Mouse (Mus musculus) intestine, embryonic 14.5 days (tissue): ENCODE results near the gene Zfp296. TPM values are rescaled to one million over a fixed set of nuclear protein-coding genes. Genes with fewer than 3 reads are reported as not detected.

Experiments used
- ATAC-seq: fragments of 200-750 bp; cut with Nextera tagmentation; replicated peaks from 2 replicates; pipeline ENCODE4 v1.8.0; 2017; ENCODE audit warnings: low read depth, moderate number of reproducible peaks, moderate TSS enrichment, moderate library complexity; ENCODE audit not compliant: low FRiP score, low TSS enrichment
- DNase-seq: peaks from one replicate; pipeline ENCODE4 v3.0.0-alpha.2; 2018; ENCODE audit warnings: low spot score
- H3K27ac ChIP-seq: fragments of 300-500 bp; sonication (generic); 2 replicates; pipeline ENCODE4 v1.5.1; 2014; ENCODE audit warnings: low read depth, mild to moderate bottlenecking, control low read depth
- H3K27me3 ChIP-seq: fragments of 300-500 bp; sonication (generic); replicated peaks from 2 replicates; pipeline ENCODE4 v1.6.1; 2014; ENCODE audit warnings: low read length, control low read depth; ENCODE audit not compliant: control insufficient read depth, insufficient read depth
- H3K36me3 ChIP-seq: fragments of 300-500 bp; sonication (generic); 2 replicates; pipeline ENCODE4 v1.6.1; 2014; ENCODE audit warnings: low read length, control low read depth; ENCODE audit not compliant: control insufficient read depth, insufficient read depth
- H3K4me1 ChIP-seq: fragments of 300-500 bp; sonication (generic); replicated peaks from 2 replicates; pipeline ENCODE4 v1.6.1; 2014; ENCODE audit warnings: low read length, control low read depth, mixed read lengths; ENCODE audit not compliant: control insufficient read depth, insufficient read depth
- H3K4me2 ChIP-seq: fragments of 300-500 bp; sonication (generic); 2 replicates; pipeline ENCODE4 v1.6.1; 2014; ENCODE audit warnings: low read length
- H3K4me3 ChIP-seq: fragments of 300-500 bp; sonication (generic); 2 replicates; pipeline ENCODE4 v1.5.1; 2014; ENCODE audit warnings: low read depth, low read length, control low read depth, mixed read lengths
- H3K9ac ChIP-seq: fragments of 300-500 bp; sonication (generic); 2 replicates; pipeline ENCODE4 v1.6.1; 2014; ENCODE audit warnings: mild to moderate bottlenecking, low read length
- H3K9me3 ChIP-seq: fragments of 300-500 bp; sonication (generic); 2 replicates; pipeline ENCODE4 v1.6.1; 2016; ENCODE audit warnings: low read length, control low read depth; ENCODE audit not compliant: control insufficient read depth
- WGBS: fragments of 180-500 bp; shearing (Covaris S2); extraction: QIAGEN DNeasy Blood & Tissue Kit; methylation state at CpG from one replicate; pipeline ENCODE4 v1.1.7; 2014; 5-methylcytosine and 5-hydroxymethylcytosine counted together
- polyA plus RNA-seq: library from polyadenylated mRNA; unstranded; fragments of >200 nt; fragmentation: Nextera tagmentation; extraction: Ambion mirVana; gene quantifications from 2 replicates; pipeline ENCODE4 v1.2.1, GENCODE M21; 2014

The Zfp296 gene
- polyA plus RNA-seq, 1 experiment from 2014 or later, result 1.4 TPM

DNA sequence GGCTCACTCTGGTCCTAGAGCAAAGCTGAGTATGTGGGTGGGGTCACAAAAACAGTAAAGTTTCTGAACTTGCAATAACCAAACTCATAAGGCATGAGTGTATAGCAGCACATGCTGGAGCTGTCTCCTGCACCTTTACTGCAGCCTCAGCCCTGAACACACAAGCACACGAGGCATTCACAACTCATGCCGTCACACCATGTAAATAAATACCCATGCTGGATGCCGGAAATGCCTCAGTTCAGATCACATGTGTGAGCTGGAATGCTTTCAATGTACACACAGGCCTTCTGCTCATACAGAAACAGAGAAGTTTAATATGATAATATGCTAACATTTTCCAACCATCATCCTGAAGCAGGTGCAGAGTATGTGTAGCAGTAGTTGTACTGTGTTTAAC lies 31.1 kb upstream of the Zfp296 start:
- H3K9me3 ChIP-seq, result no peaks in the 10 kb centered on the region
- peaks cover 24% of the 10 kb centered on the region for H3K4me1 ChIP-seq
- no peak for DNase-seq
- ATAC-seq, result 0 out of 2 replicates have a peak, but pooled peaks have one; percentile 8
- H3K4me2 ChIP-seq, result no peak overlapping the region
- no peak overlapping the region for H3K27ac ChIP-seq
- H3K4me3 ChIP-seq, result no peak overlapping the region
- no peaks in the 10 kb centered on the region for H3K27me3 ChIP-seq
- 29% methylated on average over 3 of the region's 3 CpGs for WGBS
- no peak overlapping the region for H3K9ac ChIP-seq
- H3K36me3 ChIP-seq, result 0 out of 2 replicates have a peak, but pooled peaks cover 5% of the 10 kb centered on the region

DNA sequence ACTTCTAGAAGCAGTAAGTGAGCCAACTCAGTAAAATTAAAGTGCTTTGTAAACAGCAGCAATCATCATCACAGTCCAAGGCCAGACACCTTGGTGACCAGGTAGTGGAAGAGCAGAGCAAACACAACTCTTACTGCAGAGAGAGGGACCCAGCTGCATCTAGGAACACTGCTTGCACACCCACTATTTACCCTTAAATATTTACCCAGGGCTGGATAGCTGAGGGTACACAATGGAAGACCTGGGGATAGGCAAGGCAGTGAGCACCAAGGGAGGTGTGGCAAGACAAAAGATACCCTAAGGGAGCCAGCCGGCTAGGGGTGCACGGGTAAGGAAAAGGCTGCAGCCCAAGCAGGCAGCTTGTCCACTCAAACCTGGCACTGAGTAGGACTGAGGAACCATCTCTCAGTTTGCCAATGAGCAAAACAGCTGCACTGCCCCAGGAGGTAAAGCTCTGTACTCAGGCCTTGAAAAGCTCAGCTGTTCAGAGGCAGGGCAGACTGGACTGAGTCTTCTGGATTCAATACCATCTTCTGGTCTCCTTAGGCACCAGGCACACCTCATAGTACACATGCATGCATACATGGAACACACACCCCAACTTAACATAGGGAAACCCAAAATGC lies 29.6 kb upstream of the Zfp296 start:
- Histone ChIP-seq H3K4me3 (no peak overlapping the region), H3K4me2 (no peak overlapping the region), H3K4me1 (peaks cover 26% of the 10 kb centered on the region), H3K36me3 (peaks cover 4% of the 10 kb centered on the region; the same call in 1 of the 2 replicates), H3K9me3 (no peaks in the 10 kb centered on the region), H3K27me3 (no peaks in the 10 kb centered on the region), H3K9ac (no peak overlapping the region), H3K27ac (no peak overlapping the region)
- 72% methylated on average over 2 of the region's 2 CpGs for WGBS
- ATAC-seq (0 out of 2 replicates have a peak, but pooled peaks have one; percentile 32), DNase-seq (no peak)

DNA sequence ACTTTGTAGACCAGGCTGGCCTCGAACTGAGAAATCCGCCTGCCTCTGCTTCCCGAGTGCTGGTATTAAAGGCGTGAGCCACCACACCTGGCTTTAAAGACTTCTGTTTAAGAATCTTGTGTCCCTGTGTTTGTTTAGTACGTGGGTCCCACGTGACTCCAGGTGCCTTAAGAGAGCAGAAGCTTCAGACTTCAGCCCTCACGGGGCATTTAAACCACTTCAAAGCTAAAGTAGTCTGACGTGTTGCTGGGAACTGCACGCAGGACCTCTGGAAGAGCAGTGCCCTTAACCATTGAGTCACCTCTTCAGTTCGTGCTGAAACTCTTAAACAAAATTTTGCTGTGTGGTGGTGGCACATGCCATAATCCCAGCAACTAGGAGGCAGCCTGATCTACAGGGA lies 27.7 kb upstream of the Zfp296 start:
- Histone ChIP-seq H3K9me3 (no peaks in the 10 kb centered on the region), H3K4me2 (no peak overlapping the region), H3K36me3 (peaks cover 21% of the 10 kb centered on the region; the same call in 1 of the 2 replicates), H3K4me1 (peaks cover 20% of the 10 kb centered on the region), H3K27me3 (no peaks in the 10 kb centered on the region), H3K4me3 (no peak overlapping the region), H3K27ac (no peak overlapping the region), H3K9ac (no peak overlapping the region)
- DNase-seq (no peak), ATAC-seq (no peak)
- WGBS, result 76% methylated on average over 10 of the region's 10 CpGs

DNA sequence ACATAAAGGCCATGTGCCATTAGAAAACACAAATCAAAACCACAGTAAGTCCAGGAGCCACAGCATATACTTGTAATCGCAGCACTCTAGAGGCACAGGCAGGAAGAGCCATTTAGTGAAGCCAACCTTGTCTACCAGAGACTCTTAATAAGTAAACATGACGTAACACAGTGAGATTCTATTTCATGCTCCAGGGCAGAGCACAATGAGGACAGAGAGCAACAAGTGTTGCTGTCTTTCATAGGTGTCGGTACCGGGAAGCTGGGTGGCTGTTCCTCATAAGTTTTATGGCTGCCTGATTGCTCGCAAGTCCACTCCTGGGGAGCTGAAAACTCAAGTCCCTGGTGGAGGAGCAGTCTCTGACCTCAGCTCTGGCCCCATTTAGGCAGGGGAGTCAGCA lies 25.5 kb upstream of the Zfp296 start:
- no peak for ATAC-seq
- Histone ChIP-seq H3K4me1 (peaks cover 8% of the 10 kb centered on the region; the same call in 1 of the 2 replicates), H3K4me3 (no peak overlapping the region), H3K27ac (no peak overlapping the region), H3K9me3 (no peaks in the 10 kb centered on the region), H3K27me3 (no peaks in the 10 kb centered on the region), H3K36me3 (peaks cover 32% of the 10 kb centered on the region), H3K9ac (no peak overlapping the region), H3K4me2 (no peak overlapping the region)
- WGBS, result 66% methylated on average over 5 of the region's 5 CpGs
- no peak for DNase-seq

DNA sequence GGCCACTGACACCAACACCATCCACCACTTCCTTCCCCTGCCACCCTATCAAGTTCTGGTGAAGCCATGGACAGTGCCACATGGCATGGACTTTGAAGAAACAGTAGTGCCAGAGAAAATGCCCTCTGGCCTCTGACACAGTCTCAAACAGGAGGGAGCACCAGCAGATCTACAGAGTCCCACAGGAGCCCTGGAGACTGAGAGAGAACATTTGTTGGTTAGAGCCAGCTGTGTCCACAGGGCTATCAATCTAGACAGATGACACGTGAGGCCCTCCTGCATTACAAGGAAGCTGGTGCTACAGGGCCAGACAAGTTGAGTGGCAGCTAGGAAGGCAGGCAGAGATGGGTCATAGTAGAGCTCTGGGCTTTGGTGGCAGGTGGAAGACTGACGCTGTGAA lies 24.6 kb upstream of the Zfp296 start:
- WGBS, result 61% methylated on average over 2 of the region's 2 CpGs
- H3K9me3 ChIP-seq, result no peaks in the 10 kb centered on the region
- no peaks in the 10 kb centered on the region for H3K27me3 ChIP-seq
- H3K9ac ChIP-seq, result no peak overlapping the region
- H3K27ac ChIP-seq, result no peak overlapping the region
- ATAC-seq (no peak), DNase-seq (no peak)
- H3K4me2 ChIP-seq, result no peak overlapping the region
- H3K4me3 ChIP-seq, result no peak overlapping the region
- peaks cover 32% of the 10 kb centered on the region for H3K36me3 ChIP-seq
- 0 out of 2 replicates have a peak, but pooled peaks cover 2% of the 10 kb centered on the region for H3K4me1 ChIP-seq

DNA sequence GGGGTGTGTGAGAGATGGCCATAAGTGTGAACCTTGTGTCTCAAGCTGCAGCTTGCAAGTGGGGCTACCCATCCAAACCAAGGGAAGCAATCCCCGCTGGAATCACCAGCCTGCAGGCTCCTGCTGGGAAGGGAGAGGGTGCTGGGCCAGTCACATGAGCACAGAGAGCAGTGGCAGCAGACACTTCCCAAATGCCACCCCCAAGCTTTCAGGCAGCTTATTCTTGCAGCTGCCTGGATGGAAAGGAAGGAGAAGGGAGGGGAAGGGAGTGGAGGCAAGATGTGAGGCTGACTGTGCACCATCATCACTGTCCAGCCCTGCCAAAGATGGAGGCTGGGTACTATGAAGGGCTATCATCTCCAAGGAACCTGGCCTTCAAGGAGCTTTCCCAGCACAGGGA lies 22.9 kb upstream of the Zfp296 start:
- DNase-seq (no peak), ATAC-seq (no peak)
- Histone ChIP-seq H3K4me2 (no peak overlapping the region), H3K9me3 (no peaks in the 10 kb centered on the region), H3K9ac (no peak overlapping the region), H3K4me1 (peaks cover 9% of the 10 kb centered on the region), H3K27me3 (no peaks in the 10 kb centered on the region), H3K27ac (no peak overlapping the region), H3K4me3 (no peak overlapping the region), H3K36me3 (peaks cover 32% of the 10 kb centered on the region)
- WGBS, result 86% methylated on average over 1 of the region's 1 CpGs

DNA sequence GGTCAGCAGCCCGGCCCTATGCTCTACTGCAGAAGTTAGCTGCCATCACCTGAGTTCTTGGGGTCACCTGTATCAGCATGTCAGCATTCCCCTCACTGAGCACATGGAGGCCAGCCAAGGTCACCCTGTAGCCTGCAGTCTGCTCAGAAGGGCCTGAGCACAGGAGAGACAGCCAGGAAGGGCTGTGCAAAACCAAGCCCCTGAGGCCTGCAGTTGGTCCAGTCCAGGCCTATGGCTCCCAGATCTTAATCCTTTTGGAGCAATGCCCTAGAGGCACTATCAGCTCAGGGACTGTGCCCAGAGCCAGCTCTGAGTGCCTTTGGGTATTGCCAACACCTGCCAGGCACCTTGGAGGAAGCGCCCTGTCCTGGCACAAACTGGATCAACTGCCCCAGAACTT lies 20.0 kb upstream of the Zfp296 start:
- Histone ChIP-seq H3K36me3 (peaks cover 32% of the 10 kb centered on the region), H3K9me3 (no peaks in the 10 kb centered on the region), H3K27me3 (no peaks in the 10 kb centered on the region), H3K4me3 (no peak overlapping the region), H3K4me2 (no peak overlapping the region), H3K9ac (no peak overlapping the region), H3K27ac (no peak overlapping the region), H3K4me1 (peaks cover 29% of the 10 kb centered on the region)
- ATAC-seq (no peak), DNase-seq (no peak)
- 98% methylated on average over 2 of the region's 2 CpGs for WGBS

DNA sequence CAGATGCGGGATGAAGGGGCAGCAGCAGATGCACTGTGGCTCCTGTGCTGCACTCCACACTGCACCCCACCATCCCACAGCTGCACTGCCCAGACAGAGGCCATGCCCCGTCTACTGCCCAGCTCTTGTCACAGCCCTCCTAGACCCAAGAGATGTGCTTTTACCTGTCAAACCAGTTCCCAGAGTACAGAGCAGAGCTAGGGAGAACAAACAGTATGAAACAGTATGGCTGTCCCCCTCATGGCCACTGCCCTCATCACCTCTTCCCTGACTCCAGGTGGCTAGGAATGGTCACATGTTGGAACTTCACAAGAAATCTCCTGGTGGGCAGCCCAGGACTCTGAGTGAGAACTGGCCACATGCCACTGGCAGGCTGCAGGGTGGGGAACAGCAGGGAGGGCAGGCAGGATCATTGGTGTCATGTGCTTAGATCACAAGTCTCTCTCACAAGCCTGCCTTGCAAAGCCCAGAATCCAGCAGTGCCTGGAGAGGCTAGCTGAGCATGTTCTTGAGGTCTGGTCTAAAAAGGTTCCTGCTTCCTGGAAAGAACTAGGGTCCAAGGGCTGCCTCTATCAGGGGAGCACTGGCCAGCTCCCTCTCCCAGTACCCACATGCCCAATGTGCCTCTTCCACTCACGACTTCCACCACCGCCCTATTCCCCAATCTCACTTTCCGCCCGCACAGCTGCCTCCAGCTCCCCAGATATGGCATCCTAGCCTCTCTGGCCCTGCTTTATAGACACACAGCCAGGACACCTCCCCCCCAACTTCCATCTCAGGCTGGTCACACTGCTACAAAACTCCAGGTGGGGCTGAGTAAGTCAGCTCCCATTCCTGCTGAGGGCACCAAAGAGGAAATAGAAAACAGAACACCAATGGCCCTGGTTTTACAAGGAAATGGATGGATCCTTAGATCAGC lies 18.8 kb upstream of the Zfp296 start:
- DNase-seq, result no peak
- H3K9ac ChIP-seq, result no peak overlapping the region
- ATAC-seq, result no peak
- H3K4me3 ChIP-seq, result no peak overlapping the region
- peaks cover 22% of the 10 kb centered on the region for H3K36me3 ChIP-seq
- H3K4me1 ChIP-seq, result peaks cover 27% of the 10 kb centered on the region
- H3K4me2 ChIP-seq, result no peak overlapping the region
- no peaks in the 10 kb centered on the region for H3K27me3 ChIP-seq
- whole genome bisulfite sequencing, result 91% methylated on average over 6 of the region's 6 CpGs
- H3K9me3 ChIP-seq, result no peaks in the 10 kb centered on the region
- no peak overlapping the region for H3K27ac ChIP-seq
